ENCODE assay signal across 19 mouse cellular contexts in the genomic region with DNA sequence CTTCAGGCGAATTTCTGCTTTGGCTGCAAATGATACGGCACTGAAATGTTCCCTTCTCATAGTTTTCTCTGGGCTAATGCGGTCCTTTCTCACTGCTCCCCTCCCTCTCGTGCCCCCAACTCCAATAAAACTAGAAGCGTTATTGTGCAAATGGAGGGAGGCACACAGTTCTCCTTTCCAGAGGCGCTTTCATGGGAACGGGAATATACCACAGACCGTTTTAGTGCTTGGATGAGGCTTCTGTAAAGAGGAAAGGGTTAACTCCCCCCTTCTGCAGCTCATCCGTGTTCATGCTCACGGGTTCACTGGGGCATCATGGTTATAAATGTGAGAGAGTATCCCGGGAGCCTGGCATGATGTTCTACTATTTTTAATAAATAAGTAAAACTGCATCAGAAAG.
DNase-seq lines count a peak whose midpoint lies in the region; ATAC-seq and TF ChIP-seq lines count a peak whose summit lies in the region.
"Had no signal": no experiment of that assay in that cellular context is flagged by ENCODE, and none has a peak within 500 bp of the region (broad histone marks: within the 10 kb centered on the region; RNA-seq: fewer than 3 reads in every experiment).

No protein-coding gene starts in this region.

- H3K4me2 ChIP-seq in neural tube, embryonic 11.5 days (ENCODE audit: low read depth), result no peak overlapping the region
- peak overlapping the region; percentile 33 for H3K4me2 ChIP-seq in hindbrain, embryonic 14.5 days (replicated peaks)
- H3K4me2 ChIP-seq in midbrain, embryonic 12.5 days (replicated peaks), result peak overlapping the region; percentile 35
- peak overlapping the region; percentile 46 for H3K4me2 ChIP-seq in neural tube, embryonic 15.5 days
- H3K4me2 ChIP-seq: embryonic facial prominence, embryonic 12.5 days; liver, embryonic 12.5 days had no signal

- 20% methylated on average over 11 of the region's 11 CpGs for WGBS in neural tube, embryonic 11.5 days
- 17% methylated on average over 11 of the region's 11 CpGs for WGBS in hindbrain, embryonic 14.5 days
- WGBS in midbrain, embryonic 12.5 days, result 20% methylated on average over 11 of the region's 11 CpGs
- 11% methylated on average over 11 of the region's 11 CpGs for WGBS in neural tube, embryonic 15.5 days
- 48% methylated on average over 11 of the region's 11 CpGs for WGBS in kidney, adult 2 months

- H3K27ac ChIP-seq in neural tube, embryonic 11.5 days (ENCODE audit: low read depth, low read length), result no peak overlapping the region; the same call in 1 of the 2 replicates
- peak overlapping the region; percentile 36; the same call in 1 of the 2 replicates for H3K27ac ChIP-seq in hindbrain, embryonic 14.5 days
- H3K27ac ChIP-seq in midbrain, embryonic 12.5 days (replicated peaks), result peak overlapping the region; percentile 55
- peak overlapping the region; percentile 34 for H3K27ac ChIP-seq in neural tube, embryonic 15.5 days (replicated peaks)
- H3K27ac ChIP-seq in kidney, adult 2 months (ENCODE audit: insufficient read depth, low read depth, low read length), result no peak overlapping the region
- H3K27ac ChIP-seq: embryonic facial prominence, embryonic 12.5 days; gastrocnemius, adult 2 months; liver, embryonic 12.5 days had no signal

- no peak for TF ChIP-seq CTCF in kidney, adult 2 months (conservative IDR thresholded peaks at IDR 0.05; ENCODE audit: insufficient read depth, insufficient read length, low read depth, low read length)

- 0 out of 2 replicates have a peak, but pooled peaks have one; percentile 37 for ATAC-seq in neural tube, embryonic 11.5 days (ENCODE audit: insufficient read depth, low FRiP score, low TSS enrichment)
- no peak for ATAC-seq in hindbrain, embryonic 14.5 days (ENCODE audit: low FRiP score)
- ATAC-seq in midbrain, embryonic 12.5 days (ENCODE audit: low FRiP score, low read depth), result no peak
- peak; percentile 52; the same call in 1 of the 2 replicates for ATAC-seq in neural tube, embryonic 15.5 days (ENCODE audit: low FRiP score)
- ATAC-seq: activated CD4-positive, CD25-positive, alpha-beta regulatory T cell, adult 4 months; intestine, postnatal 0 days; liver, embryonic 12.5 days had no signal

- intact Hi-C loops in left cerebral cortex, postnatal 14 days (cut with DNase I), result no loop called here

- DNase-seq in neural tube, embryonic 11.5 days (ENCODE audit: low spot score), result no peak
- no peak for DNase-seq in neural tube, embryonic 10.5 days (ENCODE audit: extremely low spot score, low spot score)
- DNase-seq in hindbrain, embryonic 14.5 days (ENCODE audit: low spot score), result no peak
- DNase-seq in cerebellum, adult 9-10 months, result no peak
- DNase-seq in kidney, adult 2 months, result no peak
- no peak for DNase-seq in left cerebral cortex, postnatal 14 days (ENCODE audit: low spot score in 2 of 2)
- DNase-seq: adrenal gland, postnatal 25 days; cerebellum, postnatal 25 days; gastrocnemius, adult 2 months; heart, postnatal 14 days; kidney, postnatal 4 days; right cerebral cortex, postnatal 25 days had no signal

- no peaks in the 10 kb centered on the region for H3K9me3 ChIP-seq in neural tube, embryonic 11.5 days (ENCODE audit: control insufficient read depth, low read length)
- no peaks in the 10 kb centered on the region for H3K9me3 ChIP-seq in hindbrain, embryonic 14.5 days (ENCODE audit: control insufficient read depth, low read length)
- no peaks in the 10 kb centered on the region for H3K9me3 ChIP-seq in midbrain, embryonic 12.5 days
- H3K9me3 ChIP-seq in neural tube, embryonic 15.5 days (replicated peaks), result no peaks in the 10 kb centered on the region
- H3K9me3 ChIP-seq: embryonic facial prominence, embryonic 12.5 days; liver, embryonic 12.5 days had no signal

- no peak for TF ChIP-seq POLR2A in kidney, adult 2 months (IDR thresholded peaks at IDR 0.05; ENCODE audit: low read depth, low read length)

- no peaks in the 10 kb centered on the region for H3K27me3 ChIP-seq in neural tube, embryonic 11.5 days (ENCODE audit: control insufficient read depth, insufficient read depth, low read length)
- no peaks in the 10 kb centered on the region for H3K27me3 ChIP-seq in hindbrain, embryonic 14.5 days (ENCODE audit: control insufficient read depth, insufficient read depth, low read length)
- peaks cover 9% of the 10 kb centered on the region; the same call in 1 of the 2 replicates for H3K27me3 ChIP-seq in midbrain, embryonic 12.5 days
- no peaks in the 10 kb centered on the region for H3K27me3 ChIP-seq in neural tube, embryonic 15.5 days (replicated peaks)
- no peaks in the 10 kb centered on the region for H3K27me3 ChIP-seq in kidney, adult 2 months (replicated peaks; ENCODE audit: control insufficient read depth, insufficient read depth, low read length)
- H3K27me3 ChIP-seq: embryonic facial prominence, embryonic 12.5 days; liver, embryonic 12.5 days had no signal

- H3K9ac ChIP-seq in neural tube, embryonic 11.5 days (ENCODE audit: low read length), result no peak overlapping the region
- peak overlapping the region; percentile 36; the same call in 1 of the 2 replicates for H3K9ac ChIP-seq in hindbrain, embryonic 14.5 days
- H3K9ac ChIP-seq in midbrain, embryonic 12.5 days (replicated peaks), result no peak overlapping the region; the same call in 1 of the 2 replicates
- H3K9ac ChIP-seq in neural tube, embryonic 15.5 days (replicated peaks), result no peak overlapping the region
- H3K9ac ChIP-seq: embryonic facial prominence, embryonic 12.5 days; liver, embryonic 12.5 days had no signal

- H3K4me1 ChIP-seq in neural tube, embryonic 11.5 days (ENCODE audit: control insufficient read depth, insufficient read depth, low read length), result peaks cover 8% of the 10 kb centered on the region; the same call in 1 of the 2 replicates
- peaks cover 24% of the 10 kb centered on the region for H3K4me1 ChIP-seq in hindbrain, embryonic 14.5 days (replicated peaks; ENCODE audit: control insufficient read depth, insufficient read depth, low read length)
- peaks cover 38% of the 10 kb centered on the region for H3K4me1 ChIP-seq in midbrain, embryonic 12.5 days
- peaks cover 23% of the 10 kb centered on the region for H3K4me1 ChIP-seq in neural tube, embryonic 15.5 days
- no peaks in the 10 kb centered on the region for H3K4me1 ChIP-seq in kidney, adult 2 months (ENCODE audit: control insufficient read depth, insufficient read depth, low read length)
- H3K4me1 ChIP-seq: embryonic facial prominence, embryonic 12.5 days; liver, embryonic 12.5 days had no signal

- no peak overlapping the region for H3K4me3 ChIP-seq in neural tube, embryonic 11.5 days (ENCODE audit: low read depth, low read length)
- H3K4me3 ChIP-seq in hindbrain, embryonic 14.5 days (replicated peaks; ENCODE audit: low read length), result no peak overlapping the region
- no peak overlapping the region for H3K4me3 ChIP-seq in midbrain, embryonic 12.5 days
- H3K4me3 ChIP-seq in neural tube, embryonic 15.5 days (replicated peaks), result peak overlapping the region; percentile 3; the same call in 1 of the 2 replicates
- H3K4me3 ChIP-seq in kidney, adult 2 months (ENCODE audit: insufficient read depth, low read depth, low read length), result no peak overlapping the region
- H3K4me3 ChIP-seq: embryonic facial prominence, embryonic 12.5 days; gastrocnemius, adult 2 months; liver, embryonic 12.5 days; myocyte had no signal

- H3K36me3 ChIP-seq in neural tube, embryonic 11.5 days (ENCODE audit: control insufficient read depth, insufficient read depth, low read length), result no peaks in the 10 kb centered on the region
- no peaks in the 10 kb centered on the region for H3K36me3 ChIP-seq in hindbrain, embryonic 14.5 days (replicated peaks; ENCODE audit: control insufficient read depth, insufficient read depth)
- H3K36me3 ChIP-seq in midbrain, embryonic 12.5 days, result no peaks in the 10 kb centered on the region
- no peaks in the 10 kb centered on the region for H3K36me3 ChIP-seq in neural tube, embryonic 15.5 days
- H3K36me3 ChIP-seq in kidney, adult 2 months (ENCODE audit: control insufficient read depth, insufficient read depth, low read length), result no peaks in the 10 kb centered on the region
- H3K36me3 ChIP-seq: embryonic facial prominence, embryonic 12.5 days; liver, embryonic 12.5 days had no signal

Comparison
In these comparisons a context has a peak if more than half of its experiments do, and no peak if none do; other contexts are left out.
1. H3K27ac ChIP-seq: peak in hindbrain, embryonic 14.5 days (single experiment), midbrain, embryonic 12.5 days (single experiment) and neural tube, embryonic 15.5 days (single experiment); none in neural tube, embryonic 11.5 days (single experiment) and kidney, adult 2 months (single experiment).
2. ATAC-seq: peak in neural tube, embryonic 11.5 days (single experiment) and neural tube, embryonic 15.5 days (single experiment); none in hindbrain, embryonic 14.5 days (single experiment) and midbrain, embryonic 12.5 days (single experiment).